Mouse (Mus musculus): ENCODE measurements at regions not wholly inside any gene's neighbourhood (a gene's known extent, or its start where the extent isn't known, plus 50 kb on each side); places are given as distances from the start of the nearest gene placed in this dataset.

DNA sequence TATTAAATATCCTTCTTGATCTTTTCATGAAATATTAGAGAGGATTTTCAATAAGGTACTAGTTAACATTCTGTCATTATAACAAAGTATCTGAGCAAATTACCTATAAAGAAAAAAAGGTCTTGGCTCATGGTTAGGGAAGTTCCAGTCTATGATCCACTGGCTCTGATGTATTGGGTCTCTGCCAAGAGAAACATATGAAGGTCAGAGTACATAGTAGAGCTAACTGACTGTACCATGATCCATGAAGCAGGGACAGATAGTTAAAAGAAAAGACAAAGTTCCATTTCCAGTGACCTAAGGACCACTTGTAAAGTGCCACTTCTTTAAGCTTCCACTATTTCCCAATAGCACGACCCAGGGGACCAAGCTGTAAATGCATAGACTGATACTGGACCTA lies 87.2 kb upstream of the Chrm3 start:
- TF ChIP-seq POLR2A (IDR thresholded peaks at IDR 0.05; ENCODE audit: control insufficient read depth, low read depth, low read length), result no peak
- TF ChIP-seq CTCF (IDR thresholded peaks at IDR 0.05; ENCODE audit: control insufficient read depth, insufficient read depth, insufficient replicate concordance, low read depth, low read length), result no peak

All from testis, adult 2 months (tissue).